Mouse (Mus musculus) mammary gland, adult 2 months (tissue): ENCODE results near the gene Slc35d3. TPM values are rescaled to one million over a fixed set of nuclear protein-coding genes. Genes with fewer than 3 reads are reported as not detected.

Source experiments
- polyA plus RNA-seq: library from polyadenylated mRNA; depleted of rRNA; stranded (reverse); fragments of >200 nt; gene quantifications from 2 replicates; pipeline ENCODE4 v1.2.3, GENCODE M21; 2012; ENCODE audit warnings: low replicate concordance; rRNA removed

Gene Slc35d3
- 0.45 and 1.1 TPM in 2 replicates for polyA plus RNA-seq

GRCm38 (mm10) chr10:19850998-19851691 is at the start of gene Slc35d3:
TSS of gene Slc35d3 (minus strand) at chr10:19851459.

Other genes with a start within 250 kb of the Slc35d3 start
- gene Il22ra2, start 229.5 kb downstream of the Slc35d3 start, polyA plus RNA-seq = 1.3 and 1.7 TPM in 2 replicates
- 0.36 TPM in 1 of 2 replicates, not detected in the other for gene Il20ra, start 138.9 kb downstream of the Slc35d3 start, polyA plus RNA-seq
- gene Pex7, start 56.2 kb upstream of the Slc35d3 start, polyA plus RNA-seq = 34.7 and 40.5 TPM in 2 replicates
- gene Map3k5, start 83.0 kb upstream of the Slc35d3 start, polyA plus RNA-seq = 4.9 and 6.6 TPM in 2 replicates